Mouse (Mus musculus) embryonic fibroblast, embryonic 13.5 days (primary cell): ENCODE measurements at regions not wholly inside any gene's neighbourhood (a gene's known extent, or its start where the extent isn't known, plus 50 kb on each side); places are given as distances from the start of the nearest gene placed in this dataset.

Experiments
- H3K27ac ChIP-seq: 2 replicates; pipeline ENCODE4 v1.5.1; 2012; ENCODE audit warnings: low read length, control low read depth, inconsistent platforms; ENCODE audit not compliant: insufficient read depth
- H3K4me1 ChIP-seq: 2 replicates; pipeline ENCODE4 v1.6.1; 2011; ENCODE audit warnings: low read length; ENCODE audit not compliant: control insufficient read depth, insufficient read depth
- H3K4me3 ChIP-seq: 2 replicates; pipeline ENCODE4 v1.5.1; 2011; ENCODE audit warnings: mild to moderate bottlenecking, control low read depth, low read length; ENCODE audit not compliant: insufficient read depth
- CTCF ChIP-seq: IDR thresholded peaks from 2 replicates; pipeline ENCODE4 v1.5.1; 2011; ENCODE audit warnings: mild to moderate bottlenecking, control low read depth, low read length, moderate library complexity, borderline replicate concordance; ENCODE audit not compliant: insufficient read depth
- POLR2A ChIP-seq: IDR thresholded peaks from 2 replicates; pipeline ENCODE4 v1.6.1; 2011; ENCODE audit warnings: low read depth, mild to moderate bottlenecking, control low read depth, low read length, moderate library complexity

- no peaks in the 10 kb centered on the region for H3K4me1 ChIP-seq
- TF ChIP-seq POLR2A (no peak), CTCF (no peak)
- no peak overlapping the region for H3K4me3 ChIP-seq
- H3K27ac ChIP-seq, result no peak overlapping the region
Measured at GRCm38 (mm10) chr11:17324651-17325050, 67.3 kb downstream of the C1d start.

GRCm38 (mm10) chr11:17325731-17326646 is 68.6 kb downstream of the C1d start:
- H3K4me1 ChIP-seq, result no peaks in the 10 kb centered on the region
- no peak overlapping the region for H3K27ac ChIP-seq
- H3K4me3 ChIP-seq, result no peak overlapping the region
- no peak for TF ChIP-seq CTCF
- TF ChIP-seq POLR2A, result no peak

GRCm38 (mm10) chr11:17326695-17327094 is 69.3 kb downstream of the C1d start:
- TF ChIP-seq POLR2A (no peak), CTCF (no peak)
- Histone ChIP-seq H3K4me1 (no peaks in the 10 kb centered on the region), H3K27ac (no peak overlapping the region), H3K4me3 (no peak overlapping the region)

GRCm38 (mm10) chr11:17351476-17351875 is 94.1 kb downstream of the C1d start:
- H3K4me3 ChIP-seq, result no peak overlapping the region
- TF ChIP-seq POLR2A (no peak), CTCF (no peak)
- H3K4me1 ChIP-seq, result peaks cover 4% of the 10 kb centered on the region; the same call in 1 of the 2 replicates
- H3K27ac ChIP-seq, result no peak overlapping the region

GRCm38 (mm10) chr11:17352148-17353130 is 95.1 kb downstream of the C1d start:
- Histone ChIP-seq H3K27ac (no peak overlapping the region), H3K4me1 (peaks cover 4% of the 10 kb centered on the region; the same call in 1 of the 2 replicates), H3K4me3 (no peak overlapping the region)
- TF ChIP-seq CTCF, result no peak
- no peak for TF ChIP-seq POLR2A

- 0 out of 2 replicates have a peak, but pooled peaks cover 6% of the 10 kb centered on the region for H3K4me1 ChIP-seq
- H3K27ac ChIP-seq, result no peak overlapping the region
- TF ChIP-seq POLR2A (no peak), CTCF (no peak)
- no peak overlapping the region for H3K4me3 ChIP-seq
Measured at GRCm38 (mm10) chr11:17359698-17360254, 102.4 kb downstream of the C1d start.

GRCm38 (mm10) chr11:17377859-17378258 is 120.5 kb downstream of the C1d start:
- Histone ChIP-seq H3K4me1 (peaks cover 5% of the 10 kb centered on the region; the same call in 1 of the 2 replicates), H3K27ac (no peak overlapping the region), H3K4me3 (no peak overlapping the region)
- TF ChIP-seq CTCF (no peak), POLR2A (no peak)

- peak overlapping the region; percentile 84 for H3K27ac ChIP-seq
- H3K4me3 ChIP-seq, result no peak overlapping the region
- TF ChIP-seq POLR2A (no peak), CTCF (no peak)
- peaks cover 5% of the 10 kb centered on the region for H3K4me1 ChIP-seq
Measured at GRCm38 (mm10) chr11:17386756-17387155, 129.4 kb downstream of the C1d start.

- no peak for TF ChIP-seq CTCF
- H3K4me3 ChIP-seq, result no peak overlapping the region
Measured at GRCm38 (mm10) chr11:17393832-17394231, 136.5 kb downstream of the C1d start.

More at GRCm38 (mm10) chr11:17393832-17394231, 136.5 kb downstream of the C1d start:
- no peak overlapping the region for H3K27ac ChIP-seq
- H3K4me1 ChIP-seq, result no peaks in the 10 kb centered on the region
